Mouse (Mus musculus) spleen, embryonic (tissue): ENCODE results near the gene Tgm1.

Experiments used
- CTCF ChIA-PET: fragments of 350-600 bp; sonication (Branson Sonifier 250); formaldehyde crosslinking; loops from one replicate; lab custom pipeline; 2022; lab: Charles Lee

Gene Tgm1

DNA sequence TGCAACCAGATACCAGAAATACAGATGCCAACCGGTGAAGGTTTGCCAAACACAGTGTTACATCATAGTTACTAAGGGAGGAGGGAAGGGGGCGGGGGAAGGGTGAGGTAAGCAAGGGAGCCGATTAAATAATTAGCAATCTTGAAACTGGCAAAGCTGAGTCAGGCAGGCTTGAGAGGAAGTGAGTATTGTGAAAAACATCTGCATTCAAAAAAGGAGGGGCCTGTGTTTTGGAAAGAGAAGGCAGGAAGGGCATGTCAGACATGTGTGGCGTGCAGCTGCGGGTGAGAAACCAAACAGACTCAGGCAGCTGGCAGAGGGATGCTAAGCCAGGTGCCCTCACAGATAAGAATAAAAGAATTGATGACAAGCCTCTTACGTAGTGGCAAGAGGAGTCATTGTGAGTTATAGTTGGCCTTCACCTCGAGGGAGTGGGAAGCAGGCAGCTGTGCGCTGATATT, 10.7 kb upstream of the Tgm1 start:
- CTCF ChIA-PET: interaction anchor here (1.0 kb wide), 1 partner anchor 19 kb away, joined by 4 read pairs; no protein-coding TSS in a partner anchor

DNA sequence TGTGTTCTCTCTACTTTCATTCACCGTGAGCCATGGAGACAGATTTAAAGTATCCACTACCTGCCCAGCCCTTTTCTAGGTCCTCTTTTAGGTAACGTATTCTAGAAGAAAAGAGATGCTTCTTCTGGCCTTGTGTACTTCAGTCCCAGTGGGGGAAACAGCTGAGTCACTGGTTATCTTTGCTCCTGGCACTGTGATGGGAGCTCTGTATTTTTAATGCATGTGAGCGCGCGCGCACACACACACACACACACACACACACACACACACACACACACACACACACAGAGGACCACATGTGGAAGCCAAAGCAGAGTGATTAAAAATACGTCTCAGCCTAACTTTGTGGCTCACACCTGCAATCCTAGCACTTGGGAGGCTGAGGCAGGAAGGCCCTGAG, 9.7 kb upstream of the Tgm1 start:
- CTCF ChIA-PET: interaction anchor here (0.8 to 1.0 kb wide), 2 partner anchors 20 to 50 kb away, joined by 3 to 4 read pairs; no protein-coding TSS in a partner anchor

- CTCF ChIA-PET: interaction anchor here (0.6 kb wide), 1 partner anchor 53 kb away, joined by 3 read pairs; no protein-coding TSS in a partner anchor
Measured at GRCm38 (mm10) chr14:55722438-55722945, 8.8 kb upstream of the Tgm1 start.

DNA sequence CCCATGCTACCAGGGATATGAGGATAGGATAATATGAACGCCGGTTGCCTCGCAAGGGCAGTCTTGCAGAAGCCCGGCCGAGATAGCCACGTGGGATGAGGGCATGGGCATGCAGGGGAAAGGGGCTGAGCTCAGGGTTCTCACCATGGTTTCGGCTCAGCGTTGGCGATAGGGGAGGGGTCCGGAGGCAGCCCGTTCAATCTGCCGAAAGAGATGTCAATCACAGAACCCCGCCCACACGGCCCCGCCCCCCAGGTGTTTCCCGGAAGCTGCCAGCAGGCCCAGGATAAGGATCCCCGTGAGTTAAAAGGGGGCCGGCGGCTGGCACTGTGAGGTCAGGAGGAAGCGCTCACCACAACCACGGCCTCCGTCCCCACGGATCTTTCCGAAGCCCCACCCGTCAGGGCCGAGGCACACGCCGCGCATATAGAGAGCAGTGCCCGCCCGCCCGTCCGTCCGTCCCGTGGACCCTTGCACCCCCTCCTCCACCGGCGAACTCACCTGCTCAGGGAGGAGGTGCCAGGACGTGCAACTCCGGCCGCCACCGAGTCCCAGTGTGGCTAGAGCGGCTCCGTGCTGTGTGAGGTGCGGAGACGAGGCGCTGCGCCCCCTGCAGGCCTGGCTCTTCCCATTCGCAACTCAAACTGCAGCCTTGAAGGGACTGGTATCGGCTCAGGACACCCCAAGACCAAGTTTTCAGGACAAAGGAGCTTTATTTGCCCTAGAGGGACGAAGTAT, 8.1 kb upstream of the Tgm1 start, which contains the start of gene Rabggta:
Gene Rabggta, minus strand, starts transcription at position 564 of the 738 bp plus-strand sequence.
- CTCF ChIA-PET: no interaction called here

DNA sequence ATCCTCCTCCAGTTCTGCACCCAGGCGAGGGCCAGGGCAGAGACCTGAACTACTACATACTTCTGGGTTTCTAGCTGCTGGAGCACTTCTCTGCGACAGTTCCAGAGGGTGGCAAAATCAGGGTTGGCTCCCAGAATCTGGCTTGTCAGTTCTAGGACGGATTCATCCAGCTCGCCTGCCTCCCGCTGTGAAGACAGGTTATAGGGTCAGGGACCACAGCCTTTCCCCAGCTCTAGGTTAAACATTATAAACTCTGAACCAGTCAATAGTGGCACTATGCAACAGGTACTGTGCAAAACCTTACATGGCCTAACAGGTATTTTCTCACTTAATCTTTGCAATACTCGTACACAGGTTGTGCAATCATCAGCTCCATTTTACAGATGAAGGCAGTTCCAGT, 7.3 kb upstream of the Tgm1 start:
- CTCF ChIA-PET: interaction anchor here (0.6 kb wide), 1 partner anchor 9 kb away, joined by 3 read pairs; no protein-coding TSS in a partner anchor

GRCm38 (mm10) chr14:55720666-55721065, 6.9 kb upstream of the Tgm1 start:
- CTCF ChIA-PET: interaction anchor here (0.6 kb wide), 1 partner anchor 10 kb away, joined by 3 read pairs; no protein-coding TSS in a partner anchor

DNA sequence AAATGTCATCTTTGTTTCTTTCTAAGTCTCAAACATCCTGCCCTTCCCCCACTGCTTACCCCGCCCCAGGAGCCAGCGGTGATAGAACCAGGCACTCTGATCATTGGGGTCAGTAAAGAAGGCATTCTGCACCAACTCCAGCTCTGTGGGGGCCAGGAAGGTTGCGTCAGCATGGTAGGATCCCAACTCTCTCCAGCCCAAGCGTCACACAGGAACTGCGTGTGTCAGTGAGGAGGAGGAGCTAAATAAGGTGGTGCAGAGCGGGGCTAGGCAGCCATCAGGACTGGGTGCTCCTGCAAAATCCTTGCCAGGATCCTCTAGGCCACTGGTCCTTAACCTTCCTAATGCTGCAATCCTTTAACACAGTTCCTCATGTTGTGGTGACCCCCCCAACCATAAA, 6.0 kb upstream of the Tgm1 start:
- CTCF ChIA-PET: no interaction called here

GRCm38 (mm10) chr14:55716884-55717283, 3.2 kb upstream of the Tgm1 start:
- CTCF ChIA-PET: interaction anchor here (0.6 kb wide), 1 partner anchor 1682 kb away, joined by 15 read pairs; no protein-coding TSS in a partner anchor

DNA sequence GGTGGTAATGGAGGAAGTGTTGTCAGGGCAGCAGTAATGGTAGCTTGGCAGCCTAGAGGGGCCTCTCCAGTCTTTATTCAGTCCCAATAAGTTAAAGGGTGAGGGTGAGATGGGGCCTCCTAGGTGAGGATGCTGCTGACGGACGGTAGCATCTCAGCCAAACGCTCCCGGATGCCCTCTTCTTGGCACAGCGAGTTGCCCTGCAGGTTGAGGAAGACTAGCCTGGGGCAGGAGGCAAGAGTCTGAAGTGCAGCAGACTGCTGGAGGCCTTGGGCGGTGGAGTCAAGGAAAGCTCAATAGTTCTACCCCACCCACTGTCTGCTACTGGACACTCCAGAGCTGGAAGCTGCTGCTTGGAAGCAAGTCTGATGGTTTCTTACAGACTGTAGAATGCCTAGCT, 2.5 kb upstream of the Tgm1 start:
- CTCF ChIA-PET: interaction anchor here (0.6 kb wide), 1 partner anchor 1683 kb away, joined by 15 read pairs; no protein-coding TSS in a partner anchor

DNA sequence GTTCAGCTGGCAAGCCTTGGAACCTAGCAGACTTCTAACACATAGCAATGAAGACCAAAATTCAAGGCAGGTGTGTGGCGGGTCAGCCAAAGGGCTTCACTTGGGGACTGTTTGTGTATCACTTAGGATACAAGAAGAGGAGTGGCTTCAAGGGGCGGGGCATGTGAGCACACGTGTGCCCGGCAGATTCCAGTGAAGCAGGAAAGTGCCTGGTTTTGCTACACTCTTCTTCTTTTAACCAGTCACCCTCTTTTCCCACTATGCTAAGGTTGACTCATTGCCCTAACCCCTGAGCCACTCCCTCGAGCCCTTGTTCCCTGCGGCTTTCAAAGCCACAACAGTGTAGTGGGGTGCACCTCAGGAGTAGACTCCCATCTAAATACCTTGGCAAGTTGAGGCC, 1.2 kb upstream of the Tgm1 start:
- CTCF ChIA-PET: interaction anchor here (0.7 kb wide), 1 partner anchor 250 kb away, joined by 21 read pairs; no protein-coding TSS in a partner anchor

DNA sequence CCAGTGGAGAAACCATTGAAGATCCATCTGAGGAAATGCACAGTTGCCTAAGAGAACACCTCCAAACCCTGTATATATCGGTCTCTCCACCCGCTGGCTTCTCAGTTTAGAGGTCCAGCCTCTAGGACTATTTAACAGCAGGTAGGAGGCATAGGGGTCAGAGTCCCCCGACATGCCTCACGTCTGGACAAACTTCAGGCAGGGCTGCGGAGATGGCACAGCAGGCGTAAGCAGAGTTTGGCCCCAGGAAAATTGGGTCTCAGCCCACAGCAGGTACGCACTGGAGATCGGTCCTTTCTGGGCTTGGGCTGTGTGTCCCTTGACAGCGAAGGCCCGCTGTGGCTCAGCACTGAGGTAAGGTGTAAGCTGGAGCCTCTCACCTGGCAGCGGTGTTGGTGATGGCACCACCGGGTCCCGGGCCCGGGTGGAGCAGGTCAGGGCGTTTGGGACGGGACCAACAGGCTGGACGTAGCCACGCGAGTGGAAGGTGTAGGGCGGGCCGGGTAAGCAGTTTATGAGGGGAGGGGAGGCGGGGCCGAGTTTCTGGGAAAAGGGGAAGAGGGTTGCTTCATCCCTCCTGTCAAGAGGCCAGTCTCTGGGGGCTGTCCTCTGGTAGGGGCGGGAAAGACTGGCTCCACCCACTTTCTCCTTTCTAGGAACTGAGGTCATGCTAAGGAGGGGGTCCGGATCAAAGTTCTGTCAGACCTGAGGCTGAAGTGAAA, 558 bp downstream of the Tgm1 start:
- CTCF ChIA-PET: no interaction called here

DNA sequence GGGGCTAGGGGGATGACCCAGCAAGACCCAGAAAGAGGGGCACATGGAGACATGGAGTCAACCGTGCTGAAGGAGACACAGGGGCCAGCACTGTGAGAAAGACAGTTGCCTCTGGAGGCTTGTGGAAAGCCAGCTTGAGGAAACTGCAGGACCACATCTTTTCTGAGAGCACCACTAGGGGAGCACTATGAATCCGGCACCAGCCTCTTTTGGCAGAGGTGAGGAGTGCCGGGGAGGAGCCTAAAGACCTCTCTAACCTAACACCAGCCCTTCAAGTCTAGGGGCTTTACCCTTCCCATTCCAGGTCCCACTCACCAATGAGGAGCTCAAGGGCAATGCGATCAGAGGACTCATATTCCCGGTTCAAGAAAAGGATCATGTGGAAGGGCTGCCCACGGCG, 1.9 kb downstream of the Tgm1 start:
- CTCF ChIA-PET: interaction anchor here (0.6 kb wide), 1 partner anchor 63 kb away, joined by 3 read pairs; no protein-coding TSS in a partner anchor

DNA sequence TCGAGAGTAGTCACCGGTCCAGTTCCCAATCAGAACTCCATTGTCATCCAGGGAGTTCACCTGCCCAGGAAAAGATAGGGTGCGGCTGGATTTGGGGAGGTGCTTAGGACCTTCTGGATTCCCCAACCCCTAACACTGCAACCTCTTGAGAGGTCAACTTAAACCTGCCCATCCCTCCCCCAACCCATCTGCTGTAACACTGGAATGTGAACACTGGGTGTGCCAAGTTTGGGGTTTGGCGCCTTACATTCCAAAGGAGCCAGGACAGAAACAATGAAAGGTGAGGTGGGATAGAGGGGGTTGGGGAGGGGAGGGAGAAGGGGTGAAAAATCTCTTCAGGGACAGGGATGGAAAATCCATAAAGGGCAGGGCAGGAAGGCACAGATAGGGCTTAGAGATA, 4.2 kb downstream of the Tgm1 start:
- CTCF ChIA-PET: no interaction called here

GRCm38 (mm10) chr14:55707397-55707796, 6.3 kb downstream of the Tgm1 start:
- CTCF ChIA-PET: no interaction called here

DNA sequence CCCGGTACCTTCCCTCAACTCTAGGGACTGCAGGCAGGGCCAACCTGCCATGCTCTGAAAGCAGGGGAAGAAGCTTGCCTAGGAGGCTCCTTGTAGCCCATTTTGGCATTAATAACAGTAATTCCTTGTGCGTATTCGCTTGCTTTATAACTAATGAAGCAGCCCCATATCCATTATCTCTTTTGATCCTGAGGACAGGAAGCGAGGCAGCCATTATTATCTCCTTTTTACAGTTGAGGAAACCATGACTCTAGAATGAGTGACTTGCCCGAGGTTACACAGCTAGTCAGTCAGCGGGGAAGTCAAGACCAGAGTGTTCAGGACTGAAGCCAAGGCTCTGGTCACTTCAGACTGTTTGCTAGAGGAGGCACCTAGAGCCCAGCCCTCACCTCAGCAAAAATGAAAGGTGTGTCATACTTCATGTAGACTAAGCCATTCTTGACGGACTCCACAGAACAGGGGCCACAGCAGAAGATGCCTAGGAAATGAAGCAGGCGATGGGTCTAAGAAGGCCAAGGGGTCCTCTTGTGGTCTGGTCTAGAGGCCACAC, 7.6 kb downstream of the Tgm1 start:
- CTCF ChIA-PET: no interaction called here

GRCm38 (mm10) chr14:55702761-55703160, 11.0 kb downstream of the Tgm1 start:
- CTCF ChIA-PET: no interaction called here

- CTCF ChIA-PET: no interaction called here
Measured at GRCm38 (mm10) chr14:55701131-55701530, 12.6 kb downstream of the Tgm1 start.

GRCm38 (mm10) chr14:55697226-55697625, 16.5 kb downstream of the Tgm1 start:
- CTCF ChIA-PET: no interaction called here

DNA sequence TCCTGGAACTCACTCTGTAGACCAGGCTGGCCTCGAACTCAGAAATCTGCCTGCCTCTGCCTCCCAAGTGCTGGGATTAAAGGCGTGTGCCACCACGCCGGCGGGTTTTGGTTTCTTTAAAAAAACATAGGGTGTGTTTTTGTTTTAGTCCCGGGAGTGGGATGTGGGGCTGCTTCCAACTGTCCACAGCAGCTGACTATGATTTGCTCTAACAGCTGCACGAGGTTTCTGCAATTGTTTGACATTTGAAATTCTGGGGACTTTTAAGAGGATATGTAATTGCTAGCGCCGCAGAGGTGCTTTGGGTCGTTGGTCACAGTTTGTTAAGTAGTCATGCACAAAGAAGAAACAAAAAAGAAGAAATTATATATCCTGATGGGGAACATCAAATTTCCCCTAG, 24.3 kb downstream of the Tgm1 start:
- CTCF ChIA-PET: no interaction called here

- CTCF ChIA-PET: no interaction called here
Measured at GRCm38 (mm10) chr14:55682118-55682493, 31.6 kb downstream of the Tgm1 start.
